Mouse (Mus musculus): Measurements from ENCODE around the gene Ccdc163.
"Not testable (repeated sequence)": the region's sequence is repeated elsewhere in the genome, so short reads cannot be mapped to it uniquely, and the experiment has no call there.

The Ccdc163 gene

DNA sequence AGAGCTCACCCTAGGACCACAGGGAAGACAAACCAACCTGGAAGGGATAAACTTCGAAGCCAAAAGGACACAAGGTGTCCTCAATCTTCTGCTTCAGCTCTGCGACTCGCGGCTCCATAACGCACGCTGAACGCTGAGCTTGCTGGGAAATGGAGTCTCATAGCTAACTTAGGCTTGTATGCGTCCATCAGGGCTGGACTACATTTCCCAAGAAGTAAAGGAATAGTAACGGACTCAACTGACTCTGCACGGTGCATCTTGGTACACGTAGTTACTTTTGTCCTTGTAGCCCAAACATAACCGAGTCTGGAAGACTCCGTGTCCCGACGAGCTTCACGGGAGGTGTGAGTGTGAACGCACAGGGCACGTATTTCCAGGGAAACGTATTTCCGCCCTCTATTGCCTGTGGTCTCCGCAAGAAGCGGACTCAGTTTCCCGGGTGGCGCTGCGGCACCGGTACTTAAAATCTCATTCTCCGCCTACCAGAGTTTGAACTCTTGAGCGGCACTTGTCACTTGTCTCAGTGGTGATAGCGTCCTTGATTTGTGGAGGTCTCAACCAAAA is at the start of gene Ccdc163, which contains the start of gene Mmachc:
Gene Ccdc163 (plus strand): TSS at position 309 of the 564 bp plus-strand sequence.
Gene Mmachc (minus strand): TSS at position 206 of the 564 bp plus-strand sequence.
- Histone ChIP-seq H3K9me3 (ENCODE audit: low read length) (no peaks in the 10 kb centered on the region), H3K4me1 (replicated peaks; ENCODE audit: low read depth, low read length) (peaks cover 38% of the 10 kb centered on the region), H3K4me3 (replicated peaks; ENCODE audit: low read length) (peak within 1 kb of the TSS; percentile 85), H3K27me3 (ENCODE audit: insufficient read depth, low read length) (no peaks in the 10 kb centered on the region), H3K36me3 (ENCODE audit: insufficient read depth, low read length) (peaks cover 43% of the 10 kb centered on the region)
- no peak for TF ChIP-seq POU5F1 (IDR thresholded peaks at IDR 0.05; ENCODE audit: borderline replicate concordance, low read length)
- no peak for TF ChIP-seq CTCF (conservative IDR thresholded peaks at IDR 0.05; ENCODE audit: low read length)
- TF ChIP-seq NANOG (IDR thresholded peaks at IDR 0.05; ENCODE audit: borderline replicate concordance, low read length): 0 out of 2 replicates have a peak, but pooled peaks have one; percentile 5

DNA sequence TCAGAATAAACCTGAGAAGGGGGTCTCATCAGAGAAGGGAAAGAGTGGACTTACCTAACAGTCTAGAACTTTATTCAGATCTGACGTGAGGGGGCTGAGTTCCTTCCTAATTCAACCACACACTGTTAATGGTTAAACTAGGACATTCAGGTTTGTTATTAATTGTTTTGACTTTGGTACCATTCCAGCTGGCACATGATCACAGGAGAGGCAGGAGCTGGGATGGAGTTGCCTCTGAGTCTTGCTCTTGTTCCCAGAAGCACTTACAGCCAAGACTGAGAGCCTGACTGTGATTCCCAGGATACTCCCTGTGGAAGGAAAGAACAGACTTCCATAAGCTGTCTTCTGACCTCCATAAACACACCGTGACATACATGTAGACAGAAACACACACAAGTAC is 48.8 kb upstream of the Ccdc163 start:
- no peaks in the 10 kb centered on the region for H3K9me3 ChIP-seq (ENCODE audit: low read length)
- H3K4me1 ChIP-seq (replicated peaks; ENCODE audit: low read depth, low read length): peaks cover 59% of the 10 kb centered on the region
- no peaks in the 10 kb centered on the region for H3K27me3 ChIP-seq (ENCODE audit: insufficient read depth, low read length)
- TF ChIP-seq CTCF (conservative IDR thresholded peaks at IDR 0.05; ENCODE audit: low read length): no peak
- TF ChIP-seq NANOG (IDR thresholded peaks at IDR 0.05; ENCODE audit: borderline replicate concordance, low read length): no peak
- TF ChIP-seq POU5F1 (IDR thresholded peaks at IDR 0.05; ENCODE audit: borderline replicate concordance, low read length): no peak
- no peak overlapping the region for H3K4me3 ChIP-seq (replicated peaks; ENCODE audit: low read length)
- no peaks in the 10 kb centered on the region for H3K36me3 ChIP-seq (ENCODE audit: insufficient read depth, low read length)

DNA sequence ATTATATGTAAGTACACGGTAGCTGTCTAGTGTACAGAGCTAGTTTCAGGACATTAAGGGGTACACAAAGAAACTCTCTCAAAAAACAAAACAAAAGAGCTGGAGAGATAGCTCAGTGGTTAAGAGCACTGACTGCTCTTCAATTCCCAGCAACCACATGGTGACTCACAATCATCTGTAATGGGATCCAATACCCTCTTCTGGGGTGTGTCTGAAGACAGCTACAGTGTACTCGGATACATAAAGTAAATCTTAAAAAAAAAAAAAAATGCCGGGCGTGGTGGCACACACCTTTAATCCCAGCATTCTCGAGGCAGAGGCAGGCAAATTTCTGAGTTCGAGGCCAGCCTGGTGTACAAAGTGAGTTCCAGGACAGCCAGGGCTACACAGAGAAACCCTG is 48.4 kb upstream of the Ccdc163 start:
- H3K36me3 ChIP-seq (ENCODE audit: insufficient read depth, low read length); H3K27me3 ChIP-seq (ENCODE audit: insufficient read depth, low read length); H3K4me3 ChIP-seq (replicated peaks; ENCODE audit: low read length); H3K9me3 ChIP-seq (ENCODE audit: low read length): not testable (repeated sequence)
- H3K4me1 ChIP-seq (replicated peaks; ENCODE audit: low read depth, low read length): peaks cover 55% of the 10 kb centered on the region

GRCm38 (mm10) chr4:116660829-116661228 is 47.5 kb upstream of the Ccdc163 start:
- H3K36me3 ChIP-seq (ENCODE audit: insufficient read depth, low read length): no peaks in the 10 kb centered on the region
- H3K4me3 ChIP-seq (replicated peaks; ENCODE audit: low read length): no peak overlapping the region; the same call in 1 of the 2 replicates
- H3K9me3 ChIP-seq (ENCODE audit: low read length): no peaks in the 10 kb centered on the region
- H3K27me3 ChIP-seq (ENCODE audit: insufficient read depth, low read length): no peaks in the 10 kb centered on the region
- H3K4me1 ChIP-seq (replicated peaks; ENCODE audit: low read depth, low read length): peaks cover 46% of the 10 kb centered on the region
- TF ChIP-seq CTCF (conservative IDR thresholded peaks at IDR 0.05; ENCODE audit: low read length) (no peak), NANOG (IDR thresholded peaks at IDR 0.05; ENCODE audit: borderline replicate concordance, low read length) (no peak)

GRCm38 (mm10) chr4:116661998-116662397 is 46.3 kb upstream of the Ccdc163 start:
- H3K4me3 ChIP-seq (replicated peaks; ENCODE audit: low read length): no peak overlapping the region
- H3K36me3 ChIP-seq (ENCODE audit: insufficient read depth, low read length): no peaks in the 10 kb centered on the region
- H3K27me3 ChIP-seq (ENCODE audit: insufficient read depth, low read length): no peaks in the 10 kb centered on the region
- no peaks in the 10 kb centered on the region for H3K9me3 ChIP-seq (ENCODE audit: low read length)
- TF ChIP-seq POU5F1 (IDR thresholded peaks at IDR 0.05; ENCODE audit: borderline replicate concordance, low read length) (no peak), CTCF (conservative IDR thresholded peaks at IDR 0.05; ENCODE audit: low read length) (peak; percentile 20; the same call in 1 of the 2 replicates)
- peaks cover 34% of the 10 kb centered on the region for H3K4me1 ChIP-seq (replicated peaks; ENCODE audit: low read depth, low read length)

DNA sequence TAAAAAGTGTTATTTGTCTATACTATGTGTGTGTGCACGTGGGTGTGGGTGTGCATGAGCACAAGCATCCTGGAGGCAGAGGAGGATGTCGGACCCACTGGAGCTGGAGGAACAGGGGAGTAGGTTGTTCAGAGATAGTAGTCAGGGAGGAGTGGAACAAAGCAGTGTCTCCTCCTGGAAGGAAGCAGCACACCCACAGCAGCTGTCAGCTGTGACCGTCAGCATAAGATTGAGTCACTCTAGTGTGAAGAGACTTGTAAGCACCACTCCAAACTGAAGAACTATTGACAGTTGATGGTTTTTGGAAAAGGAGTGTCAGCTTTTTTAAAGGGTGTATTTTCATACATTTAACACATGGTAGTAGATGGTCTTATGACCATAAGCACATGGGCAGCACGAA is 41.7 kb upstream of the Ccdc163 start:
- Histone ChIP-seq H3K4me1 (replicated peaks; ENCODE audit: low read depth, low read length) (peaks cover 2% of the 10 kb centered on the region; the same call in 1 of the 2 replicates), H3K27me3 (ENCODE audit: insufficient read depth, low read length) (peaks cover 6% of the 10 kb centered on the region; the same call in 1 of the 2 replicates), H3K9me3 (ENCODE audit: low read length) (no peaks in the 10 kb centered on the region), H3K36me3 (ENCODE audit: insufficient read depth, low read length) (no peaks in the 10 kb centered on the region), H3K4me3 (replicated peaks; ENCODE audit: low read length) (no peak overlapping the region)
- TF ChIP-seq POU5F1 (IDR thresholded peaks at IDR 0.05; ENCODE audit: borderline replicate concordance, low read length) (no peak), NANOG (IDR thresholded peaks at IDR 0.05; ENCODE audit: borderline replicate concordance, low read length) (no peak), CTCF (conservative IDR thresholded peaks at IDR 0.05; ENCODE audit: low read length) (no peak)

DNA sequence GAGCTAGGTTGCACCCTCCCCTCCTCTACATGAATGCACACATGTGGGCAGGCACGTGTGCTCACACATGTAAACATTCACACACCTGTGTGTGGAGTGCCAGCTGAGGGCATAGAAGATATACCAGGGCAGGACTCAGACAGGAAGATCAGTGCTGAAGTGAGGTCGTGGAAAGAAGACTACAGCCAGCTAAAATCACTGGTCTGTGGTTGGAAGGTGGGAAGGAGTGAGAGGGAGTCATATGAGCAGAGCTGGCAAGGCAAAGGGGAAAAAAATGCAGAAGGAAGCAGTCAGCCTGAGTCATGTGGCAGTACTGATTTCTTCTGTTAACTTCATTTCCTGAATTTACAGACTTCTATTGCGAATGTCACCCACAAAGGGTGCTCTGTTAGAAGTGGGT is 40.2 kb upstream of the Ccdc163 start:
- Histone ChIP-seq H3K36me3 (ENCODE audit: insufficient read depth, low read length) (no peaks in the 10 kb centered on the region), H3K9me3 (ENCODE audit: low read length) (no peaks in the 10 kb centered on the region), H3K27me3 (ENCODE audit: insufficient read depth, low read length) (peaks cover 6% of the 10 kb centered on the region; the same call in 1 of the 2 replicates), H3K4me3 (replicated peaks; ENCODE audit: low read length) (no peak overlapping the region), H3K4me1 (replicated peaks; ENCODE audit: low read depth, low read length) (no peaks in the 10 kb centered on the region)
- TF ChIP-seq CTCF (conservative IDR thresholded peaks at IDR 0.05; ENCODE audit: low read length) (no peak), POU5F1 (IDR thresholded peaks at IDR 0.05; ENCODE audit: borderline replicate concordance, low read length) (no peak), NANOG (IDR thresholded peaks at IDR 0.05; ENCODE audit: borderline replicate concordance, low read length) (no peak)

DNA sequence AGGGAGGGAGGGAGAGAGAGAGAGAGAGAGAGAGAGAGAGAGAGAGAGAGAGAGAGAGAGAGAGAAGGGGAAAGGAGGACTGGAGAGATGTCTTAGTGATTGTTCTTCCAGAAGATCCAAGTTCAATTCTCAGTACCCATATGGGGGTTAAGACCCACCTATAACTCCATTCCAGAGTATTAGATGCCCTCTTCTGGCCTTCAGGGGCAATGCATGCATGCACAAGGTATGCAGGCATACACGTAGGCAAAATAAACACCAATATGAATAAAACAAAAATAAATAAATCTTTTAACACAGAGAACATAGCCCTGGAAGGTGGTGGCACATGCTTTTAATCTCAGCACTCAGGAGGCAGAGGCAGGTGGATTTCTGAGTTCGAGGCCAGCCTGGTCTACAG is 39.0 kb upstream of the Ccdc163 start:
- TF ChIP-seq CTCF (conservative IDR thresholded peaks at IDR 0.05; ENCODE audit: low read length) (peak; percentile 78), POU5F1 (IDR thresholded peaks at IDR 0.05; ENCODE audit: borderline replicate concordance, low read length) (no peak)
- Histone ChIP-seq H3K4me3 (replicated peaks; ENCODE audit: low read length) (no peak overlapping the region), H3K36me3 (ENCODE audit: insufficient read depth, low read length) (no peaks in the 10 kb centered on the region), H3K27me3 (ENCODE audit: insufficient read depth, low read length) (peaks cover 6% of the 10 kb centered on the region; the same call in 1 of the 2 replicates), H3K4me1 (replicated peaks; ENCODE audit: low read depth, low read length) (no peaks in the 10 kb centered on the region), H3K9me3 (ENCODE audit: low read length) (no peaks in the 10 kb centered on the region)

DNA sequence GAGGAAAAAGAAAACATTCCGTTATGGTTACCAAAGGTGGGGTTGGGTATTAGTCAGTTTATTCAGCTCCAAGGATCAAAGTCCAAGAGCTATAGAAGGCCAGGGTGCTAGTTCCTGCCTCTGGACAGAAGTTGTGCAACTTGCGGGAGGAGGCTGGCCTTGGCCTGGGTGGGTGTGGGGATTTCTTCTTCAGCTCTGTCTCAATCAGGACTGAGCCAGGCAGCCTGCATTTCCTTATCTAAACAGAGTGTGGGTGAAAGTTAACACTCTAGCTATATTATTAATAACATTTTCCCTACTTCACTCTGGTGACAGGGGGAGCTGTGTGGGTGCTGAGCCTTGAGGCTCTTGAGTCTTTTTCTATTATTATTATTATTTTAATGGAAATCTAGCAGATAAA is 35.5 kb upstream of the Ccdc163 start:
- no peaks in the 10 kb centered on the region for H3K9me3 ChIP-seq (ENCODE audit: low read length)
- TF ChIP-seq NANOG (IDR thresholded peaks at IDR 0.05; ENCODE audit: borderline replicate concordance, low read length) (no peak), POU5F1 (IDR thresholded peaks at IDR 0.05; ENCODE audit: borderline replicate concordance, low read length) (no peak), CTCF (conservative IDR thresholded peaks at IDR 0.05; ENCODE audit: low read length) (no peak)
- H3K36me3 ChIP-seq (ENCODE audit: insufficient read depth, low read length): no peaks in the 10 kb centered on the region
- no peak overlapping the region for H3K4me3 ChIP-seq (replicated peaks; ENCODE audit: low read length)
- peaks cover 6% of the 10 kb centered on the region; the same call in 1 of the 2 replicates for H3K27me3 ChIP-seq (ENCODE audit: insufficient read depth, low read length)
- H3K4me1 ChIP-seq (replicated peaks; ENCODE audit: low read depth, low read length): no peaks in the 10 kb centered on the region

GRCm38 (mm10) chr4:116674761-116675160 is 33.5 kb upstream of the Ccdc163 start:
- H3K9me3 ChIP-seq (ENCODE audit: low read length); H3K4me1 ChIP-seq (replicated peaks; ENCODE audit: low read depth, low read length): not testable (repeated sequence)

More at GRCm38 (mm10) chr4:116674761-116675160, 33.5 kb upstream of the Ccdc163 start:
- not testable (repeated sequence) for H3K27me3 ChIP-seq (ENCODE audit: insufficient read depth, low read length); H3K36me3 ChIP-seq (ENCODE audit: insufficient read depth, low read length); H3K4me3 ChIP-seq (replicated peaks; ENCODE audit: low read length)
